Mouse (Mus musculus) lung, adult 2 months (tissue): Measurements from ENCODE around the gene Fat2.

Experiments used
- CTCF ChIP-seq: fragments of 200-500 bp; IDR thresholded peaks from 2 replicates; pipeline ENCODE4 v1.5.1; 2011; ENCODE audit warnings: mild to moderate bottlenecking, low read length, control low read depth; ENCODE audit not compliant: insufficient read depth
- POLR2A ChIP-seq: fragments of 200-500 bp; IDR thresholded peaks from 2 replicates; pipeline ENCODE4 v1.6.1; 2011; ENCODE audit warnings: low read depth, mild to moderate bottlenecking, control low read depth, low read length, borderline replicate concordance; ENCODE audit errors: extremely low read depth

DNA sequence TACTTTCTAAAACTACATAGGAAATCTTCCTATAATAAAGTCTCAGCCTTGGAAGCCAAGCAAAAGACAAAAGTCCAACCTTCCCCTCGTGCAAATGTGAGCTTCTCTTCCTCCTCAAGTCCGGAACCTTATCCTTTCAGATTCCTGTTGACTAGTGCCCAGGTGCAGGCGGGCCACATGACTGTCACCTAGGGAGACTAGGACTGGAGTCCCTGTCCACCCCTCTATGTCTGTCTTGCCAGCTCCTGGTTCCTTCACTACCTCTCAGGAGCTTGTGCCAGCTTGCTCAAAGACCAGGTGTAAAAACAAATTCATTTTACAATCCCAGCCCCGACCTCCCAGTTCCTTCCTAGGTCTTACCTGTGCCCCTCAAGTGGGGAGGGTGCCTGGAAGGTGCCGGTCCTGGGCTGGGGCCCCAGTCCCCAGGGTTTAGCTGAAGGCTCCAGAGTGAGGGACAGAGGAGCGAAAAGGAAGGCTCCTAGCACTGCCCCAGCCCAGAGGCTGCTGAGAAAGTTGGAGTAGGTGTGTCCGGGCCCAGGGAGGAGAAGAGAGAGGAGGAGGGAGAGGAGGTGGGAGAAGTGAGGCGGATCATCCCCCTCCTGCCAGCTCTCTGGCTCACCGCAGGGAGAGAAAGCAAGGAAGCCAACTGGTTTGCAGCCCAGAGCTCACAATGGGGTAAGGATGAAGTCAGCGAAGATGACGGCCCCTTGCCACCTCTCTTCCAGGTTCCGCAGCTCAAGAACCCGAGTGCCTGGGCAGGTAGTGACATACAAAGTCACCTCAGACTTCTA lies at the start of gene Fat2:
- TF ChIP-seq POLR2A: no peak
- no peak for TF ChIP-seq CTCF
